Mouse (Mus musculus): ENCODE data around the gene Tiam1. TPM values are rescaled to one million over a fixed set of nuclear protein-coding genes. Genes with fewer than 3 reads are reported as not detected.

Gene Tiam1
- total and polyA plus RNA-seq, 3 experiments: 10.4 to 76.2 (median 70.3) TPM

DNA sequence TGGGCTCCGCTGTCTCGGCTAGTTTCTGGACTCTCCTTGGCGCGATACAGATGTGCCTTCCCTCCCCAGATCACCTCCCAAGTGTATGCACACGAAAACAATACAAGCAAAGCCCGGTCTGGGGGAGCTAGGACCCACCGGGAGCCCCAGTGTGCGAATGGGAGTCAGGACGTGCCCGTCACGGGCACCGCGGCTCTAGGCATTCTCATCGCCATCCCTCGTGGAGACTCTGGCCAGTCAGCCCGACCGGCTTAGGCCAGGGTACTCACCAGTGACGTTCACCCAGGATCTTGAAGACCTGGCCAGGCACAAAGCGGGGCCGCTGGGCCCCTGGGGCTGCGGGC is 181 bp downstream of the Tiam1 start:
- DNase-seq: no peak

DNA sequence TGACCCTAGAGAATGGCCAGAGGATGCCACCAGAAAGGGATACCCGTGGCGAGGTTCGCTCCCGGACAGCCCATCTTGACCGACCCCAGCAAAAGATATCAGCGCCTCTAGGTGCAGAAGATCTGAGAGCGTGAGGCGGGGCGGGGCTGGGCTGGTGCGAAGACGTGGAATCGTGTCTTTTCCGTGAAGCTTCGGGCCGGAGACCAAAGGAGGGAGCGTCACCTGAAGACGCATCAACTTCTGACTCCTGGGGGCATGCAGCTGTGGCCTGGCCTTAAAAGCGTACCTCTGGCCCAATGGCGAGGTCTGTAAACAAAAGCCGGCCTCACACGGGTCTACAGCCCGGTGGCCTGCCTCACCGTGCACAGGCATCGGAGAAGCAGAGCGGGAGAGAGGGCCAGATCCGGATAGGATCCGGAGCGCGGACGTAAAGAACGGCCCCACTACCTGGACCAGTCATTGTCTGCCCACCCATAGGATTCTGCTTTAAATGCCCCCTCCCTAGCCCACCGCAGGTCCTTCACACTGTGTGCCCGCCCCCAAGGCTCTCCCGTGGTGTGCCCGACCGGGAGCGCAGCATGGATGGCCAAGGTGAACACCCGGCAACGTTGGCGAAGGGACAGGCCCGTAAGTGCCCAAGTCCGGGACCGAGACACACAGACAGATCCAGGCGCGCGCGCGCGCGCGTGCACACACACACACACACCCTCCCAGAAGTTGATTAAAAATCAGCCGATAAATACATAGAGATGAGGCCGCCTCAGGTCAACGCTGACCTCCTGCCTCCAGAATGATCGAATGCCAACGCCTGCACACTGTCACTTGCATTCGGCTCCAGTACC is 774 bp downstream of the Tiam1 start:
- peak; percentile 77 for DNase-seq

DNA sequence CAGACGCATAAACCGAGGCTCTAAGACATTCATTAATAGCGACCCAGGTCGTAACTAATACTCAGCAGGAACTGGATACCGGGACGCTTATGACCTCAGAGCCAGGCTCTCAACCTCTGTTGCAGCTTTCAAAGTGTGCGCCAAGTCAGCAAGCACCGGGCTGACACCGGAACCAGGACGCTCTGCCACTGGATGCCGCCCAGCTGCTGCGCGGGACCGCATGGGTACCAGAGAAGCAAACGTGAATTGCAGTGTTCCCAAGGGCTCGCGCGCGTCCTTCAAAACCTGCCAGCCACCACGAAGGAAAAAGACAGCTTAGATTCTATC is 1.4 kb downstream of the Tiam1 start:
- DNase-seq: peak; percentile 77

DNA sequence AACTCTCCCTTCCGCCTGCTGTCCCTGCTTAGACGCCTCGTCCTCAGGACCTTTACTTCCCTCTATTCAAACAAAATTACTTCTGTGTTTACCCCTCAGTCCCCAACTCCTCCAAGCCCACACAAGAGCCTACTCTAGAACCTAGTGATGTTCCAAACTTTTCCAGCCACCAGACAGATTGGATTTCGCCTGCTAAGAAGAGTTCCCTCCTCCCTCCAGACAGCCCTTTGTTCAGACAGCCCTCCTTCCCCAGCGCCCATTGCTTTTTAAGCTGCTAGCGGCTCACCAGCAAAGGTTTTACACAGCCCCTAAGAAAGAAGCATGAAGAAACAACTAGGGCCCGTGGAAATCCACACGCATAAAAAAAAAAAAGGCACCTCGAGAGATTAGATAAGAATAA is 2.0 kb downstream of the Tiam1 start:
- DNase-seq: peak; percentile 40

DNA sequence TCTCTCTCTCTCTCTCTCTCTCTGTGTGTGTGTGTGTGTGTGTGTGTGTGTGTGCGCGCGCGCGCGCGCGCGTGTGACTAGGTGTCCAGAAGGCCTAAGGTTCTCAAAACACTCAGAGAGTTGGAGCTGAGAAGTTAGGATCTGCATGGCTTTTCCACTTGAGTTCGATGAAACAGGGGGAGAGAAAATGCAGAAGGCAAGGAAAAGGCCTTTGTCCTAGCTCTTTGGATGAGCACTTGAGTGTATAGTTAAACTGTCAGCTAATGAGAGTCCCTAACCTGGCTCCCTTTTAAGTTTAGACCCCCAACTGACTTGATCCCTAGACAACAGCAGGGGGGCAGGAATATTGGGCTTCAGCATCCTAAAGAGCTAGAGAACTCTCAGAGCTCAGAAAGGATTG is 3.0 kb downstream of the Tiam1 start:
- DNase-seq: peak; percentile 22

DNA sequence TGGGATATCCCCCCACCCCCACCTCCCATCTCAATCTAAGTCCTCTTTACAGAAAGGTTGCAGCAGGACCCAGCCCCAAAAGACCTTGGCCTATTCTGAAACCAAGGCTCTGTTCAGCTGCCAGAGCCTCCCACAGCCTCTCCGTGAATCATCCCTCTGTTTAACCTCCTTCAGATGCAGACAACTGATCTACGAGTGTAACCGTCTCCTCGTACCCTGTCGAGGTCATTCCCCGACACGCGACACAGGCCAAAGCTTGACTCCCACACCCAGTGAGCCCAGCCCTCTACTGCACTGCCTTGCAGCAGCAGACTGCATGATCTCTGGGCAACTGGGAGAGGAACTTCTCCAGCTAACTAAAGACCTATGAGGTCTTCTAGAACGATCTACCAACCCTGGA is 3.9 kb downstream of the Tiam1 start:
- peak; percentile 92 for DNase-seq

DNA sequence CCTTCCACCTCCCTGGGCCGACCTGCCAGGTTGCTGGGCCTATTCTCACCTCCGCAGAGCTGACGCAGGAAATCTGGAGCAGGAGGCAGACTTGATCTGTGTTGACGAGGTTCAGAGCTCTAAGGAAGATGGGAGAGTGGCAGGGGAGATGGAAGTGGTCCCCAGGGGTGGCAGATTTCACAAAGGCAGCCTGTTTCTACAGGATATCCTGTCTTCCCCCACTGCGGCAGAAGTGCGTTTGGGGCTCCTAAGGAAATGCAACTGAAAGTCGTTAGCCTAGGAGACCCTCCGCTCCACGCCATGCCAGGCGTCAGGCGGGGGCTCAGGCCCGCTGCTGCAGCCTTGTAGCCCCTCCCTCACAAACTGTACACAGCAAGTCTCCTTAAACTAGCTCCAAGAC is 5.4 kb downstream of the Tiam1 start:
- no peak for DNase-seq

DNA sequence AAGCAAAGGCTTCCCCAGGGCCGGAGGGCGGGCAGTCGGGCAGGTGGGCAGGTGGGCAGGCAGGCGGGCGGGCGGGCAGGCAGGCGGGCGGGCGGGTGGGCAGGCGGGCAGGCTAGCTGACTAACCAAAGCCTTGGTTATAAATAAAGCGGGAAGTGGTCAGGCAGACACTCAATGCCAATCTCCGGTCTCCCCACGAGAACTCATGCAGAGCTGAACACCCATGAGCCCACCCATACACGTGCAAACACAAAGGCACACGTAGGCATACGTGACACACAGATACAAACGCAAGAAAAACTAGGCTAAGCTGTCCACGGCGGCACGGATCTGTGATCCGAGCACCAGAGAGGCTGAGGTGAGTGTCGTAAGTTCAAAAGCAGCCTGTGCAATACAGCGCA is 6.4 kb downstream of the Tiam1 start:
- no peak for DNase-seq

DNA sequence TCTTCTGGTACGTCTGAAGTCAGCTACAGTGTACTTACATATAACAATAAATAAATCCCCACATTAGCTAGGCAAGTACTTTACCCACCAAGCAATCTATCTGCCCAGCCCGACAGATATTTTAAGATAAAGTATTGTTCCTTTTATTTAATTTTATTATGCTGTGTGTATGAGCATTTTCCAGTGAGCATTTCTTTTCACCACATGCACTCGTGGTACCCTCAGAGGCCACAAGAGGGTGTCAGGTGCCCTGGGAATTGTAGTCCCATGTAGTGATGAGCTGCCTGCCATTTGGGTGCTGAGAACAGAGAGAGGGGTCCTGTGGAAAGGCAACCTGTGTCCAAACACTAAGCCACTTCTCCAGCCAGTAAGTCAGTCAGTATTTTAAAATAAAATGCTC is 8.0 kb downstream of the Tiam1 start:
- no peak for DNase-seq

DNA sequence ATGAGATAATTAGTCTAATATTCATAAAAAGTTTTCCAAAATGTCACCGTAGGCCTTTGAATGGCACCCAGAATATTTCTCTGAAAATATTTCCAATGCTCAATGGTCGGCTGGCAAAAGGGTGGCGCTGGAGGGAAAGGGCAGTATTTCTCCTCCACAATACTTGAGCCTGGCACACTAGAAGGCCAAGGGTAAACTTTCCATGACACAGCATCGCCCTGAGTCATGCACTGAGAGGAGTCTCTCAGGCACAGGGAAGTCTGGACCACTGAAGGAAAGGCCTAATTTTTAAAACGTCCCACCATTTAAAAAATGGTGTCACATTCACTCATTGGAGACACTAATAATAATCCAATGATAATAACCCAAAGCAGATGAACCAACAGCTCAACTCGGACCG is 9.2 kb downstream of the Tiam1 start:
- DNase-seq: peak; percentile 88

DNA sequence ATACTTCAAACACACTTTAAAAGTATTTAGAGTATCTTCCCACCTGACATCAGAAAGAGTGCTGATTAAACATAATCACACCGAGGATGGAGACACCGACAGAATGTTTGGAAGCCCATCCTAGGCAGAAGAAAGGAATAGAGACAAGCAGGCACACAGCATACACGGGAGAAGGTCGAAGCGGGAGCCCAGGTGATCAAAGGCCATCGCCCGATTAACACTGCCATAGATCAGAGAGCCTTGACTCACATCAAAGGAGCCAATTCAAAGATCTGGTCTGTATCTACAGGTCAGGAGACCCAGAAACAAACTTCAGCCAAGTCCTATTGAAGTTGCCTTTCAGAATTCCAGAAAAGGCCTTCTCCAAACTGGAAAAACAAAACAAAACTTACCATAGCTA is 10.8 kb downstream of the Tiam1 start:
- peak; percentile 55 for DNase-seq

DNA sequence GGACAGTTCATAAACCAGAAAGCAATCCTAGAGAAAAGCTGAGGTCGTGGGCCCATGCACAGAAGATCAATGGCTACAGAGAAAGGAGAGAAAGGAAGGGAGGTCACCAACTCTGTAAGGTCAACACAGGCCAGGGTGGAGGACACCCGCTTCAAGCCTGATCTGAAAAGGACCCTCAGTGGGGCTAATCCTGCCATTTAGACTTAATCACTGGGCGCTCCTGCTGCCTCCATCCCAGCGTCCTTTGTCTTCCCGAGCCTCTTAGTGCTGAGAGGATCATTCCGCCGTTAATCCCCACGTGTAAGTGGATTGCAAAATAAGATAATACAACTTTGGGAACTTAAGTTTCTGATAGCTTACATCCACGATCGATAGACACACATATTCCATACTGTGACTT is 11.2 kb downstream of the Tiam1 start:
- no peak for DNase-seq

DNA sequence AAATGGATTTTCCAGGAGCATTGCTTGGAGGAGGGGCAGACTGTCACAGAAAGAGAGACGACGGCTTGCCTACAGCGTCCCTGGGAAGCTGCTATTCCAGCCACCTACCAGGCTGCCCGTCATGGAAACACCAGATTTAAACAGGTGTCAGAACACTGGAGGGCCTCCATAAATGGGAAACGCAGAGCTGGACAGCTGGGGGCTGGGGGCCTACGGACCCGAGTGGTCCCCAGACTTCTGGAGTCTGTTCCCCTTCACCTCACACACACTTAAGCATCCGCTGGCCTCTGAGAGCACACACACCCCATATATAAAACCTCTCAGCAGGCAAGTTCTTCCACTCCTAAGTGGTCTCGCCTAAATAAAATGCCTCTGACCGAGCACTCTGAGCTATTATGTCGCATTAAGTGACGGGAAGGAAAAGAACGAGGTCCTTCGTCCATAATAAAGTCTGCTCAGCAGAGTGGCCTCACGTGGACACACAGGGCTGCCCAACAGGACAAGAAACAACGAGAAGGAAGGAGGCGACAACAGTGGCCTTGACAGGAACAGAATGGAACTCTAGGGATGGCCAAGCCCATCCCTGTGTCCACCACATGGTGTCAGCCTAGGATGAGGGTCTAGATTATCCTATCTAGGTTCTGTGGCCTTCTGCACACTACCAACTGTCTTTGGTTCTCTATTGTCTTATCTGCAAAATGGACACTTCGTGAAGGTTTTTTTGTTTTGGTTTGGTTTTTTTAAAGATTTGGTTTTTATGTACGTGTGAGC is 14.6 kb downstream of the Tiam1 start:
- no peak for DNase-seq

DNA sequence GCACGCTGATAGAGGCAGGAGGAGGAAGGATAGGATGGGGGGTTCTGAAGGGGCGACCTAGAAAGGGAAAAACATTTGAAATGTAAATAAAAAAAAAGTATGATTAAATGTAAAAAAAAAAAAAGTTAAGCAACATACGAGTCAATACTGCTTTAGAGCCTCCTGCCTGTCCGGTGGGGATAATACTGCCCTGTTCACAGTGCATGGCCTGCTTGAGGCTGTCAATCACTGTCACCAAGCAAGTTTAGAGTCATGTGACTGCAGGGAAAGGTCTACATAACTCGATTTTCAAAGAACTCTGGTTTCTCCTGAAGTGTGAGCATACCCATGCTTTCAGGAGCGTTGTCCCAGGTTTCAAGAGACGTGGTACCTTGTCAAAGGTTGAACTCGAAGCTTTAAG is 15.2 kb downstream of the Tiam1 start:
- DNase-seq: no peak

DNA sequence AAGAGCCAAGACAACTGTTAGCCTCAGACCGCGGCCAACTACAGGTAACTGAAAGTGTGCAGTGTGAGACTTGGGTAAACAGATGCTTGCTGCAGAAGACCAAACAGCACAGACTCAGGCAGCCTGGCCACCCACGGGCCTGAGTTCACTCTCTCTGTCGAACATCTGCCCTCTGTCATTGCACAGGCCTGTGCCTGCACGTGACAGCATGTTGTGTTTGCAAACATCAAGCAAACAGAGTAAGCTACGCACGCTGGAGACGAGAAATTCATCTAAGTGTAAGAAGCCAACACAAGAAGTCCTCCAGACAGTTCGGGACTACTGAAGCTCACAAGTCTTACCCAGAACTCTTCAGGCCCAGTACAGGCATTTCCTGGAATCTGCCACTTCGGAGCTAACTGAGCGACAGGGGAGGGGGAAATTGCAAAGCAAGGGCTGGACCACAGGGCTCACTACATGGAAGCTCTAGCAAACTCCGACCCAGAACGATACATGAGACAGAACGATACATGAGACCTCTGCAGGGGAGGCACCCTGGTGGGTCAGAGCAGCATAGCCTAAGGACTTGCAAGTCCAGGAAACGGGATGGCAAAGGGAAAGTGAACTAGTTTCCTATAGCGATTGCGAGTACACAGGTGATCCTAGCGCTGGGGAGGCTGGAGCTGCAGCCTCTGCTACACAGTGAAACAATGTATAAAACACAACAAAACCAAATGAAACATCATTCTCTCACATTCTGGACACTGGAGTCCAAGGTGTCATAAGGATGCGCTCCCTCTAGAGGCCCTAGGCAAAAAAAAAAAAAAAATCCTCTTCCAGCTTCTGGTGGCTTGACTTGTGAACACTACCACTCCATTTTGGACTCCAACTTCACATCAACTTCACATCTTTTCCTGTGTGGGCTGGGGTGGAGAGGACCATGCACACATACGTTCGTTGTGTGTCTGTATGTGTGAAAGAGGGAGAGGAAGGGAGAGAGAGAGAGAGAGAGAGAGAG is 18.0 kb downstream of the Tiam1 start:
- DNase-seq: no peak

DNA sequence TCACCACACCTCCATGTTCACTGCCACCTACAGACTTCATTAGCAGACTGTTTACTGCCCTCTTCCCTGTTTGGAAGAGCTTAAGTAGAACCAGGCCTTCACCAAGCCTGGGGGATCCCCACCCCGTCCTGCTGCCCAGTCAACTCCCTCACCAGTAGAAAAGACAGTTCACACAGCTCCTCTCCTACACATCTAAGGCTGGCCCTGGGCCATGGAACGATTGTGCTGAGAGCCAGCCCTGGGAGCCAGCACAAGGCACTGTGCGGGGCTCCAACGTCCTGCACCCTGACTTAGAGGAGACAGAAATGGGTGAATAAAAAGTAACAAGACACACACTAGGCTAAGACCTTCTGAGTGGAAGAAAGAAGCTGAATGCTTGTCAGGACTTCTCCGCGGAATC is 20.5 kb downstream of the Tiam1 start:
- DNase-seq: no peak

DNA sequence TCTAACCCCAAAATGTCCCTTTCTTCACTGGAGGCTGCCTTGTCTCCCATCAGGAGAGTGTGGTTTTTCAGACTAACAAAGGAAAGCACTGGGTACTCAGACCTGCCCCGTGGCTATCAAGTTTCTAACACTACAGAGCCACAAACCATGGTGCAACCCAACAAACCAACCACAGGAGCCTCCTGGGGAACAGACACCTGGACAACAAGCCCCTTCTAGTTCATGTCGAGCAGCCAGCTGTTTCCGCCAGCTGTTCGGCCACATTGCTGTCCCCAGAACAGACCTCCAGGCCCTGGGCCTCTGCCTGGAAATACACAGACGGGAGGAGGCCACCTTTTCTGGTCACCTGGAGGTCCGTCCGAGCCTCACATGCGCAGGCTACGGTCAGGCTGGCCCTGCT is 21.1 kb downstream of the Tiam1 start:
- DNase-seq: no peak

DNA sequence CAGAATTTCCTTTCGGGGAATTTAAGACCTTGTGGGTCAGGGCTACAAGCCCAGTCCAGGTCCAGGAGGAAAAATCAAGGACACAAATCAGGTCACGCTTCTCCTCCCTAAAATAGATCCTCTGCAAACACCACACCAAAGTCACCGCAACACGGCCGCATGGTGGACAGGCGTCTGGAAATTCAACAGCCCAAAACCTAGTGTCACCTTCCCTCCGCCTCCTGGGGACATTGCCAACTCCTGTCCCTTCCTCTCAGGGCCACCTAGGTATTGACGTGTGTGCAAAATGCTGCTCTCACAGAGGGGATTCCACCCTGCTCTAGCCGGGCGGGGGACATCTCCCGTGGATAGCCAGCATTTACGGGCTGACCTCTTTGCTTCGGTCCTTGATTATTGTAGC is 21.8 kb downstream of the Tiam1 start:
- no peak for DNase-seq

DNA sequence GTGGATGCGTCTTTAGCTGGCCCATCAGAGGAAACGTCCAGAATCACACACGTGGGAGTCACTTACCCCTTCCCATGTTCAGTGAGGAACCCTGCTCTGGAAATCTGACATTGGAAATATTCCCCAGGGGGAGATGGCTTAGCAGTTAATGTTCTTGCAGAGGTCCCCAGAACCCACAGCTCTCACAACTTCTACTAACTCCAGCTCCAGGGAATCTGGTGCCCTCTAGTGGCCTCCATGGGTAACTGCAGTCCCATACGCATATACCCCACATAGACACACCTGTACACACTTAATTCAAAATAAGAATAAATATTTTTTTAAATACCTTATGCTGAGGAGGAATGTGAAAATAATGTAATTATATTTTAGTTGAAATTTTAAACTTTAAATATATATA is 23.6 kb downstream of the Tiam1 start:
- no peak for DNase-seq

DNA sequence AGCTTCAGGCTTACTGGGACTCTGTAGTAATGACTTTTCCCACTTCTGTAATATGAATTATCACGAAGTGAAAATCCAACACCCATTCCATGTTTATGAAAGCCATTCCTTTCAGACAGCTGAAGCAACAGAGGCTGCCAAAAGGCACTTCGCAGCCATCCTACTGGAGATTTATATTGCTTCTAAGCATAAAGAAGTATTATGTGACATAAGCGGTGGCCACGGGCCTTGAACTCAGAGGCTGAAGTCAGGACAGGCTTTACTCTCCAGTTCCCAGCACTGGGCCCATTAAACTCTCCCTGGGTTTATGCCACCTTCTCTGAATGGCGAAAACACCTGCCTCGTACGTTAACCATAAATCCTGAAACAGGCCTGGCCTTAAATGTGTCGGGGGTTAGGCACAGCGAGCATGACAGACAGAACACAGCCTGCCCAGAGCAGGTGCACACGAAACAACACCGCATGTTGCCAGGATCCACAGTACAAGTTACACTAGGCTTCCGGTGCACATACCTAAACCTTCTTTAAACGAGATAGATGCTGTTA is 26.9 kb downstream of the Tiam1 start:
- DNase-seq: no peak

DNA sequence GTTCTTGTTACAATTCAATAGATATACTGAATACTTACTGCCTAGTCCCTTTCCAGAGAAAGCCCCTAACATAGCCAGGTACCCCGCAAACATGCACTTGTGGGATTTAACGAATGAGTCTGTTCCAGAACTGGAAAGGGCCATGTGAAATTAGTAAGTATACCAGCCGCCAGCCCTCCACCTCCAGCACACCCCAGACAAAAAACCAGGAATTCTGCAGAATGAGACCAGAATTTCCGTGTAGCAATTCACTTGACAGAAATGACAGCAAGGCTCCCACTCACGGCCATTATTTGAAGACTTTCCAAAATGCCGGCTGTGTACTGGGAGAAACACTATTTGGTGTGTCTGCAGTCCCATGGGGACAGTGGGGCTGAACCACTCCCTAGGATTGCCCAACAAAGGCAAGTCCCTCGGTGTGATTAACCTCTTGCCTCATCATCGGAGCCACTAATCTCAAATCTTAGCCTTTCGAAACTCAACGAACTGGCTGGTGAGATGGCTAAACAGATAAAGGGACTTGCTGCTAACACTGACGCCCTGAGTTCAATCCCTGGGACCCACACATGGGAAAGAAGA is 30.9 kb downstream of the Tiam1 start:
- DNase-seq: peak; percentile 67

DNA sequence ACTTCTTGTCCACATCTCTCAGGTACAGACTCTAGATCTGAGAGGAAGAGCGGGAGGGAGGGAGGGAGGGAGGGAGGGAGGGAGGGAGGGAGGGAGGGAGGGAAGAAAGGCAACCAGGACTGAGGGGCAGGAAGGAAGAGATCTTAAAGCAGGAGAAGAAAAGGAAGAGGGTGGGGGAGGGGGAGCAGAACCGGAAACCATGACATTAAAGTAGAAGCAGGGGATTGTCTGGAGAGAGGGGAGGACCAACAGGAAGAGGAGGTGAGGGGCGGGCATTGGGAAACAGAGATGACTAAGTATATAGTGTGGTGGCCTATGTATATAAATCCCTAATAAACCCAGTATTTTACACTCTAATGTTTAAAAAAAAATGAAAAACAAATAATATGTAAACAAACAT is 34.1 kb downstream of the Tiam1 start:
- DNase-seq: no peak
